15 mouse cellular contexts compared by ENCODE assay signal in the genomic region with DNA sequence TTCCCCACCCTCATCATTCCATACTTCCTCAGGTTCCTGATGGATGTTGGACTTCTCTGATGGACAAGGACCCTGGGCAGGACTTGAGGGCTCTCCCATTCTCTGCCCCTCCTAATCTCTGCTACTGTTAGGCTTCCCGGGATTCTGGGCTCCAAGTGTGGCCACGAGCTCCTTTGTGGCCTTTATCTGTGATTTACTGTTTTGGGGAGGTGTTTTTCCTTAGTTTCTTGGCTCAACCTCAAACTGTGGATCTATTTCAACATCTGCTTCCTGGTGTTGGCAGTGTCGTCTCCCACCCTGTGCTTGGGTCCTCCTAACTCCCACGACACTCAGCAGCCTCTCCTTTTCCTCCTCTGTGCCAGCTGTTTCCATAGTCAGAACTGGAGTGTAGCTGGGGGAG.
A peak's percentile ranks its signal among the peaks of the same experiment; 100 is the strongest.
DNase-seq lines count a peak whose midpoint lies in the region; ATAC-seq and TF ChIP-seq lines count a peak whose summit lies in the region.
"Had no signal": no experiment of that assay in that cellular context is flagged by ENCODE, and none has a peak within 500 bp of the region (broad histone marks: within the 10 kb centered on the region; RNA-seq: fewer than 3 reads in every experiment).

No protein-coding gene starts in this region.

- no peaks in the 10 kb centered on the region for H3K79me2 ChIP-seq in heart, adult 2 months (replicated peaks; ENCODE audit: control insufficient read depth, insufficient read depth, low read length)

- no peak overlapping the region for H3K4me3 ChIP-seq in heart, adult 2 months
- no peak overlapping the region for H3K4me3 ChIP-seq in forebrain, embryonic 12.5 days (replicated peaks)
- H3K4me3 ChIP-seq in kidney, embryonic 15.5 days (replicated peaks), result no peak overlapping the region
- H3K4me3 ChIP-seq in embryonic facial prominence, embryonic 10.5 days, result no peak overlapping the region
- H3K4me3 ChIP-seq: liver, embryonic 15.5 days; myocyte had no signal

- H3K36me3 ChIP-seq in heart, adult 2 months (ENCODE audit: control insufficient read depth, insufficient read depth, low read length), result no peaks in the 10 kb centered on the region
- no peaks in the 10 kb centered on the region for H3K36me3 ChIP-seq in forebrain, embryonic 12.5 days (replicated peaks)
- H3K36me3 ChIP-seq in kidney, embryonic 15.5 days, result no peaks in the 10 kb centered on the region
- H3K36me3 ChIP-seq in embryonic facial prominence, embryonic 10.5 days (replicated peaks), result no peaks in the 10 kb centered on the region
- H3K36me3 ChIP-seq: liver, embryonic 15.5 days had no signal

- ATAC-seq in forebrain, embryonic 12.5 days (ENCODE audit: low FRiP score), result no peak; the same call in 1 of the 2 replicates
- ATAC-seq in kidney, embryonic 15.5 days (replicated peaks; ENCODE audit: low FRiP score), result peak; percentile 12; the same call in 1 of the 2 replicates
- no peak for ATAC-seq in megakaryocyte progenitor cell, adult 5-6 weeks (replicated peaks; ENCODE audit: poor library complexity)

- WGBS in heart, adult 2 months, result 10% methylated on average over 4 of the region's 4 CpGs
- 47% methylated on average over 4 of the region's 4 CpGs for WGBS in forebrain, embryonic 12.5 days
- 6% methylated on average over 4 of the region's 4 CpGs for WGBS in kidney, embryonic 15.5 days
- WGBS in embryonic facial prominence, embryonic 10.5 days, result 56% methylated on average over 4 of the region's 4 CpGs

- no peak overlapping the region for H3K9ac ChIP-seq in heart, adult 2 months (ENCODE audit: low read depth, low read length)
- H3K9ac ChIP-seq in forebrain, embryonic 12.5 days, result no peak overlapping the region
- H3K9ac ChIP-seq in kidney, embryonic 15.5 days, result no peak overlapping the region
- H3K9ac ChIP-seq: liver, embryonic 15.5 days had no signal

- no peak overlapping the region for H3K27ac ChIP-seq in heart, adult 2 months
- H3K27ac ChIP-seq in forebrain, embryonic 12.5 days, result peak overlapping the region; percentile 82
- peak overlapping the region; percentile 65 for H3K27ac ChIP-seq in kidney, embryonic 15.5 days
- no peak overlapping the region for H3K27ac ChIP-seq in embryonic facial prominence, embryonic 10.5 days (replicated peaks)
- H3K27ac ChIP-seq: liver, embryonic 15.5 days had no signal

- peak overlapping the region; percentile 29; the same call in 1 of the 2 replicates for H3K4me2 ChIP-seq in forebrain, embryonic 12.5 days
- H3K4me2 ChIP-seq in kidney, embryonic 15.5 days, result peak overlapping the region; percentile 29
- H3K4me2 ChIP-seq: liver, embryonic 15.5 days had no signal

- no peaks in the 10 kb centered on the region for H3K9me3 ChIP-seq in forebrain, embryonic 12.5 days
- H3K9me3 ChIP-seq in kidney, embryonic 15.5 days (replicated peaks), result no peaks in the 10 kb centered on the region; the same call in 1 of the 2 replicates
- H3K9me3 ChIP-seq in embryonic facial prominence, embryonic 10.5 days, result no peaks in the 10 kb centered on the region
- H3K9me3 ChIP-seq: liver, embryonic 15.5 days had no signal

- TF ChIP-seq CTCF in heart, adult 2 months (IDR thresholded peaks at IDR 0.05), result no peak

- intact Hi-C loops in heart, adult 2 months (cut with DNase I), result no loop called here

- no peaks in the 10 kb centered on the region for H3K27me3 ChIP-seq in heart, adult 2 months (ENCODE audit: control insufficient read depth, insufficient read depth, low read length)
- H3K27me3 ChIP-seq in forebrain, embryonic 12.5 days, result no peaks in the 10 kb centered on the region; the same call in 1 of the 2 replicates
- H3K27me3 ChIP-seq in kidney, embryonic 15.5 days, result peaks cover 10% of the 10 kb centered on the region
- peaks cover 9% of the 10 kb centered on the region; the same call in 1 of the 2 replicates for H3K27me3 ChIP-seq in embryonic facial prominence, embryonic 10.5 days (replicated peaks; ENCODE audit: low read depth, poor library complexity, severe bottlenecking)
- H3K27me3 ChIP-seq: liver, embryonic 15.5 days had no signal

- DNase-seq in heart, adult 11 months, result peak; percentile 87
- DNase-seq in heart, adult 2 months, result no peak
- peak; percentile 41 for DNase-seq in lung, postnatal 25 days (ENCODE audit: low spot score)
- no peak for DNase-seq in embryonic facial prominence, embryonic 10.5 days (ENCODE audit: low spot score)
- DNase-seq in cerebellum, adult 11 months, result no peak
- DNase-seq: cerebellum, adult 8-10 months; gastrocnemius, postnatal 14 days; heart, postnatal 14 days; layer of hippocampus, adult 9-11 months; left cerebral cortex, postnatal 4 days had no signal

- no peak for TF ChIP-seq POLR2A in heart, adult 2 months (IDR thresholded peaks at IDR 0.05; ENCODE audit: insufficient read depth, low read depth, low read length)

- H3K4me1 ChIP-seq in heart, adult 2 months (ENCODE audit: control insufficient read depth, insufficient read depth, low read length), result no peaks in the 10 kb centered on the region
- peaks cover 36% of the 10 kb centered on the region for H3K4me1 ChIP-seq in forebrain, embryonic 12.5 days
- peaks cover 27% of the 10 kb centered on the region for H3K4me1 ChIP-seq in kidney, embryonic 15.5 days
- peaks cover 49% of the 10 kb centered on the region for H3K4me1 ChIP-seq in embryonic facial prominence, embryonic 10.5 days

- TF ChIP-seq EP300 in heart, adult 2 months (IDR thresholded peaks at IDR 0.05; ENCODE audit: insufficient read depth, low read depth, low read length), result no peak

Comparison
In these comparisons a context has a peak if more than half of its experiments do, and no peak if none do; other contexts are left out.
1. DNase-seq: peak in heart, adult 11 months (single experiment) and lung, postnatal 25 days (single experiment); none in heart, adult 2 months (0 of 2), embryonic facial prominence, embryonic 10.5 days (single experiment) and cerebellum, adult 11 months (single experiment).
2. H3K27ac ChIP-seq: peak in forebrain, embryonic 12.5 days (single experiment) and kidney, embryonic 15.5 days (single experiment); none in heart, adult 2 months (single experiment) and embryonic facial prominence, embryonic 10.5 days (single experiment).